Mouse (Mus musculus) kidney, postnatal 0 days (tissue): Measurements from ENCODE around the gene Hspb9. TPM values are rescaled to one million over a fixed set of nuclear protein-coding genes. Genes with fewer than 3 reads are reported as not detected.
A peak's percentile ranks its signal among the peaks of the same experiment; 100 is the strongest.

Source experiments
- ATAC-seq: fragments of 200-750 bp; cut with Nextera tagmentation; replicated peaks from 2 replicates; pipeline ENCODE4 v1.8.0; 2017; ENCODE audit warnings: low read depth, moderate number of reproducible peaks, moderate TSS enrichment, moderate library complexity; ENCODE audit not compliant: low FRiP score
- DNase-seq: peaks from one replicate; pipeline ENCODE4 v3.0.0-alpha.2; 2016; ENCODE audit warnings: low spot score
- H3K27ac ChIP-seq: fragments of 300-500 bp; sonication (generic); 2 replicates; pipeline ENCODE4 v1.5.1; 2014; ENCODE audit warnings: mild to moderate bottlenecking
- H3K27me3 ChIP-seq: fragments of 300-500 bp; sonication (generic); 2 replicates; pipeline ENCODE4 v1.6.1; 2014; ENCODE audit warnings: low read length, mixed read lengths; ENCODE audit not compliant: insufficient read depth
- H3K36me3 ChIP-seq: fragments of 300-500 bp; sonication (generic); 2 replicates; pipeline ENCODE4 v1.6.1; 2014; ENCODE audit warnings: low read length, mixed read lengths; ENCODE audit not compliant: insufficient read depth
- H3K4me1 ChIP-seq: fragments of 300-500 bp; sonication (generic); replicated peaks from 2 replicates; pipeline ENCODE4 v1.6.1; 2014; ENCODE audit warnings: antibody characterized with exemption, low read length, mixed read lengths; ENCODE audit not compliant: insufficient read depth
- H3K4me2 ChIP-seq: fragments of 300-500 bp; sonication (generic); 2 replicates; pipeline ENCODE4 v1.6.1; 2014; ENCODE audit warnings: mild to moderate bottlenecking, low read length, moderate library complexity, mixed read lengths
- H3K4me3 ChIP-seq: fragments of 300-500 bp; sonication (generic); replicated peaks from 2 replicates; pipeline ENCODE4 v1.5.1; 2014; ENCODE audit warnings: low read depth, low read length
- H3K9ac ChIP-seq: fragments of 300-500 bp; sonication (generic); 2 replicates; pipeline ENCODE4 v1.6.1; 2014; ENCODE audit warnings: low read depth, low read length
- H3K9me3 ChIP-seq: fragments of 300-500 bp; sonication (generic); replicated peaks from 2 replicates; pipeline ENCODE4 v1.6.1; 2016; ENCODE audit warnings: low read length, inconsistent platforms, mixed read lengths
- CTCF ChIP-seq: IDR thresholded peaks from 2 replicates; pipeline ENCODE4 v1.5.1; 2016; ENCODE audit warnings: antibody characterized with exemption, low read depth, mild to moderate bottlenecking, moderate library complexity
- WGBS: fragments of 180-500 bp; shearing (Covaris S2); extraction: QIAGEN DNeasy Blood & Tissue Kit; methylation state at CpG from one replicate; pipeline ENCODE4 v1.1.7; 2014; 5-methylcytosine and 5-hydroxymethylcytosine counted together
- polyA plus RNA-seq: library from polyadenylated mRNA; unstranded; fragments of >200 nt; fragmentation: Nextera tagmentation; extraction: Ambion mirVana; gene quantifications from 2 replicates; pipeline ENCODE4 v1.2.1, GENCODE M21; 2015

Gene Hspb9
- 0.37 TPM in 1 of 2 replicates, not detected in the other for polyA plus RNA-seq

DNA sequence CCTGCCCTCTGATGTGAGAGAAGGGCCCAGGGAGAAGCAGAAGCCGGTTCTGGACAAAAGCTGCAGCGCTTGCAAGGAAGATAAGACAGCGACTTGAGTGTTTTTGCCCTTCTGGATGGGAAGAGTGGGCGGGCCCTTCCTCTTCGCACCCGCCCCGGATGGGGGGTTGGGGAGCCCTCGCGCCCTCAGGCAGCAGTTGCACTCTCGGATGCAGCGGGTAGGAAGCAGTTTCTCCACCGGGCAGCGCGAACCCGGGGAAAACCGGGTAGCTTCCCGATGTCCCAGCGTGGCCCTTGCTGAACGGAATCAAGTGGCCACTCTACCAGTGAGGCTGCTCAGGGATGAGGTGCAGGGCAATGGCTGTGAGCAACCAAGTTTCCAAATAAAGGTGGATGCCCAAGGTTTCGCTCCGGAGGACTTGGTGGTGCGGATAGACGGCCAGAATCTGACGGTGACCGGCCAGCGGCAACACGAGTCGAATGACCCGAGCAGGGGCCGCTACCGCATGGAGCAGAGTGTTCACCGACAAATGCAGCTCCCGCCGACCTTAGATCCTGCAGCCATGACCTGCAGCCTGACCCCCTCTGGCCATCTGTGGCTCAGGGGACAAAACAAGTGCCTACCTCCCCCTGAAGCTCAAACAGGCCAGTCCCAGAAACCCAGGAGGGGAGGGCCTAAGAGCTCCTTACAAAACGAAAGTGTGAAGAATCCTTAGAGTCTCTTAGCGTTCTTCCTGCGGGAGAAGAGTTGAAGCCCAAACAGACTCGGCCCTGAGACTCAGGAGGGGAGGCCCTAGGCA is at the start of gene Hspb9:
Gene Hspb9 (plus strand): TSS at position 116 of the 799 bp plus-strand sequence.
- no peaks in the 10 kb centered on the region for H3K27me3 ChIP-seq
- DNase-seq (peak; percentile 73), ATAC-seq (peak; percentile 22; the same call in 1 of the 2 replicates)
- peak within 1 kb of the TSS; percentile 58 for H3K4me2 ChIP-seq
- H3K36me3 ChIP-seq, result peaks cover 35% of the 10 kb centered on the region
- H3K27ac ChIP-seq, result peak within 1 kb of the TSS; percentile 70
- TF ChIP-seq CTCF, result 0 out of 2 replicates have a peak, but pooled peaks have one; percentile 8
- H3K4me1 ChIP-seq, result peaks cover 19% of the 10 kb centered on the region; the same call in 1 of the 2 replicates
- 6% methylated on average over 38 of the region's 38 CpGs for WGBS
- peak within 1 kb of the TSS; percentile 50 for H3K9ac ChIP-seq
- peak within 1 kb of the TSS; percentile 11 for H3K4me3 ChIP-seq
- no peaks in the 10 kb centered on the region for H3K9me3 ChIP-seq

DNA sequence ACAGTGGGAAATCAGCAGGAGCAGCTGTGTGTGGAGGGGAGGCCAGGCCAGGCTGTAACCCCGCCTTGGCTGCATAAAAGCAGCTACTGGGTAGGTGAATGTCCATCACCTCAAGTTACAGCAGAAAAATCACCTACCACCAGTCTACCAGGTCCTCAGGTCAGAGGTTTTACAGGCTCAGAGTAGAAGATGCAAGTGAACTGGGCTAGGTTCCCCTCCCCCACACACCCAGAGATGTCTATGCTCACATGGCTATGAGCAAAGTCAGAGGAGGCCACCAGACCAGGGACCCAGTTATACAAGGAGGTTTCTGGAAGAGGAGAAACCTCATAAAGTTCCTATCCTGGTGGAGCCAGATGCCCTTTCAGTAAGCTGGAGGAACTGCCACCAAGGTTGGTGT is 42.6 kb upstream of the Hspb9 start:
- Histone ChIP-seq H3K9ac (no peak overlapping the region), H3K4me1 (no peaks in the 10 kb centered on the region), H3K4me3 (no peak overlapping the region), H3K36me3 (no peaks in the 10 kb centered on the region), H3K9me3 (no peaks in the 10 kb centered on the region), H3K4me2 (no peak overlapping the region), H3K27me3 (no peaks in the 10 kb centered on the region), H3K27ac (no peak overlapping the region)
- no peak for TF ChIP-seq CTCF
- DNase-seq, result no peak
- no peak for ATAC-seq
- 65% methylated on average over 1 of the region's 1 CpGs for WGBS

DNA sequence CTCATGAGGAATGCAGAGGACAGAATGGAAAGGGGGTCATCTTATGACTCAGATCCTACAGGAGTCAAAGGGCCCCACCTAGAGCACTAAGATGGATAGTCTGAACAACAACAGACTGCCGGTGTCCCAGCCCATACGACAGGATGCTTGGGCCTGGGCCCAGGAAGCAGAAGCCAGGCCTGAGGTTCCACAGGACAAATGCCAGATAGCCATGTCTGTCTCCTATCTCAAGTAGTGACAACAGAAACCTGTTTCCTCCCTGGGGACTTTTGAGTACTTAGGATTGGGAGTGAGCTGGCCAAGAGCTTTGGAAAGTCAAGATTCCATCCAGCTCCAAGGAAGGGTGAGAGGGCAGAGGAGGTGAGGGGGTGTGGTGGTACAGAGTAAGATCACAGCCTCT is 41.7 kb upstream of the Hspb9 start:
- no peak for ATAC-seq
- no peaks in the 10 kb centered on the region for H3K27me3 ChIP-seq
- H3K27ac ChIP-seq, result no peak overlapping the region
- H3K9ac ChIP-seq, result no peak overlapping the region
- 54% methylated on average over 2 of the region's 2 CpGs for WGBS
- DNase-seq, result no peak
- H3K9me3 ChIP-seq, result no peaks in the 10 kb centered on the region
- no peaks in the 10 kb centered on the region for H3K36me3 ChIP-seq
- no peak for TF ChIP-seq CTCF
- no peak overlapping the region for H3K4me3 ChIP-seq
- H3K4me1 ChIP-seq, result no peaks in the 10 kb centered on the region
- H3K4me2 ChIP-seq, result no peak overlapping the region

DNA sequence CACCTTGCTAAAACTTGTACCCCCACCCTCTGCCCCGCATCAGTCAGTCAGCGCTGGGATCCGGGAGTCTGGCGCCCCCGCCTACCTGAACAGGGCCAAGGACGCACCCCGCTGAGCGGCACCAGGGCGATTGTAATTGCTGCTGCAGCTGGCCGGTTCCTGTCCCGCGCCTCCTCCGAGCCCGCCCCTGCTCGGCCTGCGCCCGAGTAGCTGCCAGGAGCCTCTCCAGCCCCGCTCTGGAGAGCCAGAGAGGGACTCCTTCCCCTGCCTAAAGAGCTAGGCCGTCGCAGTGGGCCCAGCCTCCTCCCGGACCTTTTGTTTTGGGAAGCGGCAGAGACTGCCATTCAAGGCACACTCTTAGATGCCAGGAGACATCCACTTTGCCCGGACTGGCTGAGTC is 40.5 kb upstream of the Hspb9 start:
- H3K9me3 ChIP-seq, result no peaks in the 10 kb centered on the region
- peak overlapping the region; percentile 14; the same call in 1 of the 2 replicates for H3K4me2 ChIP-seq
- H3K27me3 ChIP-seq, result no peaks in the 10 kb centered on the region
- WGBS, result 4% methylated on average over 23 of the region's 23 CpGs
- H3K27ac ChIP-seq, result no peak overlapping the region
- DNase-seq (peak; percentile 36), ATAC-seq (peak; percentile 46; the same call in 1 of the 2 replicates)
- H3K9ac ChIP-seq, result peak overlapping the region; percentile 43; the same call in 1 of the 2 replicates
- no peaks in the 10 kb centered on the region for H3K36me3 ChIP-seq
- H3K4me3 ChIP-seq, result no peak overlapping the region
- no peaks in the 10 kb centered on the region for H3K4me1 ChIP-seq
- TF ChIP-seq CTCF, result no peak

DNA sequence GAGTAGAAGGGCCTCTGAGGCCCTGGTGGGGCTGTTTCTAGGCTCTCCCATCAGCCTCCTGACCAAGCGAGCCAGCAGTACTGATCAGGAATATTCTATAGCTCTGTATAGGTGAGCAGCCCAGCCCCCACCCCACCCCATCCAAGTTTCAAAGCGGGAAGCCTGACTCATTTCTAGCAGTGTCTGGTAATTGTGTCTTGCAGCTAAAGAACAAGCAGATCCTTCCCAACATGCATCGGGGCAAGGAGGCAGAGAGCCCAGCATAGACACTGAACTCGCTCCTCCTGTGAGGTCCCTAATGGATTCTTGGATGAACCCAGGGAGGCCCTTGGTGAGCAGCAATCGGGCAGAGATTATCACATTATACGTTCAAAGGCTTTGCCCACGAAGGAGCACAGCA is 35.8 kb upstream of the Hspb9 start:
- ATAC-seq (no peak), DNase-seq (no peak)
- Histone ChIP-seq H3K4me3 (no peak overlapping the region), H3K4me1 (no peaks in the 10 kb centered on the region), H3K4me2 (no peak overlapping the region), H3K27ac (no peak overlapping the region), H3K36me3 (no peaks in the 10 kb centered on the region), H3K9ac (no peak overlapping the region), H3K9me3 (no peaks in the 10 kb centered on the region), H3K27me3 (no peaks in the 10 kb centered on the region)
- 62% methylated on average over 7 of the region's 7 CpGs for WGBS
- no peak for TF ChIP-seq CTCF

DNA sequence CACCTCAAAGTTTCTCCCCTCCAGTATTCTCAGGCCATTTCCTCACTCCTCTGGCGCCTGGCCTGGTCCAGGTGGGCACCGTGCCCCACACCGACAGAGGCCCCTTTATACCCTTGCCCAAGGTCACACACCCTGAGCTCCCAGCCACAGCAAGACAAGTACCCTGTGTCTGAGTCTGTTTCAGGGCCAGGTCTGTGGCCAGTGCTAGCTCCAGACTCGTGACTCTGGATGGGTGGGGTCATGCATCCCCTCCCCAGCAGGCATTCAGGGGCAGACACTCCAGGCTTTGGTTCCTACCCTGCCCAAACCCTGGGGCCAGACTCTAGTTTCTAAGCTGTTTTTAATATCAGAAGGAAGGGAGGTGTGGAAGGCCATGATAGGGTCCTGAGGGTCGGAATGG is 31.8 kb upstream of the Hspb9 start:
- no peaks in the 10 kb centered on the region for H3K27me3 ChIP-seq
- no peaks in the 10 kb centered on the region for H3K36me3 ChIP-seq
- no peak for DNase-seq
- TF ChIP-seq CTCF, result no peak
- no peak overlapping the region for H3K9ac ChIP-seq
- no peak overlapping the region for H3K4me3 ChIP-seq
- no peak for ATAC-seq
- H3K9me3 ChIP-seq, result no peaks in the 10 kb centered on the region
- no peaks in the 10 kb centered on the region for H3K4me1 ChIP-seq
- 77% methylated on average over 5 of the region's 5 CpGs for WGBS
- no peak overlapping the region for H3K27ac ChIP-seq
- H3K4me2 ChIP-seq, result no peak overlapping the region
